Mouse (Mus musculus) small intestine, adult 2 months (tissue): ENCODE data around the gene Zfp524. TPM values are rescaled to one million over a fixed set of nuclear protein-coding genes. Genes with fewer than 3 reads are reported as not detected.

Source experiments
- H3K27ac ChIP-seq: fragments of 200-500 bp; 2 replicates; pipeline ENCODE4 v1.5.1; 2012; ENCODE audit warnings: low read depth, low read length, control low read depth, inconsistent platforms; ENCODE audit not compliant: insufficient read depth
- H3K27me3 ChIP-seq: fragments of 200-500 bp; 2 replicates; pipeline ENCODE4 v1.6.1; 2012; ENCODE audit warnings: mild to moderate bottlenecking, moderate library complexity, low read length, inconsistent platforms; ENCODE audit not compliant: control insufficient read depth, insufficient read depth
- H3K36me3 ChIP-seq: fragments of 200-500 bp; 2 replicates; pipeline ENCODE4 v1.6.1; 2012; ENCODE audit warnings: mild to moderate bottlenecking, low read length, control low read depth, inconsistent platforms; ENCODE audit not compliant: control insufficient read depth, insufficient read depth
- H3K4me1 ChIP-seq: fragments of 200-500 bp; 2 replicates; pipeline ENCODE4 v1.6.1; 2012; ENCODE audit warnings: low read length, inconsistent platforms, mixed read lengths; ENCODE audit not compliant: control insufficient read depth, insufficient read depth, insufficient read length
- H3K4me3 ChIP-seq: fragments of 200-500 bp; 2 replicates; pipeline ENCODE4 v1.5.1; 2012; ENCODE audit warnings: low read depth, mild to moderate bottlenecking, control low read depth, inconsistent platforms, low read length, moderate library complexity
- CTCF ChIP-seq: fragments of 200-500 bp; IDR thresholded peaks from 2 replicates; pipeline ENCODE4 v1.5.1; 2012; ENCODE audit warnings: low read depth, mild to moderate bottlenecking, control low read depth, inconsistent platforms, low read length, moderate library complexity, mixed read lengths; ENCODE audit not compliant: insufficient replicate concordance, insufficient read length; ENCODE audit errors: extremely low read depth
- POLR2A ChIP-seq: fragments of 200-500 bp; IDR thresholded peaks from 2 replicates; pipeline ENCODE4 v1.6.1; 2012; ENCODE audit warnings: low read depth, mild to moderate bottlenecking, control low read depth, inconsistent platforms, low read length, moderate library complexity
- WGBS: fragments of 180-500 bp; shearing (Covaris S2); methylation state at CpG from one replicate; pipeline ENCODE4 v1.1.7; 2018; 5-methylcytosine and 5-hydroxymethylcytosine counted together
- polyA plus RNA-seq: library from polyadenylated mRNA; depleted of rRNA; stranded (reverse); fragments of >200 nt; gene quantifications from 2 replicates; pipeline ENCODE4 v1.2.3, GENCODE M21; 2012

The Zfp524 gene
- polyA plus RNA-seq, 1 experiment = 51.0 TPM

DNA sequence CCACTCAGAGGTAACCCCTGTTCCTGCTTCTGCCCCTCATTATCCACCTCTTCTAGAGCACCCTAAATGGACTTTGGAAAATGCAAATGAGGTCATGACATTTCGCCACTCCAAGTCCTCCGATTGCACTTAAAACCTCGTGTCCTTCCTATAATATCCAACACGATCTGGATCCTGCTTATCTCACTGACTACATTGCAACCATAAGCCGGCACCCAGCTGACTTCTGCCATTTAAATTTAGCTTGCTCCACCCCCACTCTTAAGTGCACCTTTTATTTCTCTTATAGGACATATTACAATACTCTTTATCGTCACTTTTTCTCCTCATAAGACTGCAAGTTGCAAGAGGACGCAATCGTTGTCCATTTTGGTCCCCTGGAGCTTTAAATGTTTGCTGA lies 23.3 kb downstream of the Zfp524 start:
- Histone ChIP-seq H3K4me3 (no peak overlapping the region), H3K4me1 (peaks cover 2% of the 10 kb centered on the region; the same call in 1 of the 2 replicates), H3K27me3 (no peaks in the 10 kb centered on the region), H3K27ac (no peak overlapping the region), H3K36me3 (peaks cover 13% of the 10 kb centered on the region)
- WGBS = 61% methylated on average over 8 of the region's 8 CpGs
- TF ChIP-seq POLR2A (no peak), CTCF (no peak)

DNA sequence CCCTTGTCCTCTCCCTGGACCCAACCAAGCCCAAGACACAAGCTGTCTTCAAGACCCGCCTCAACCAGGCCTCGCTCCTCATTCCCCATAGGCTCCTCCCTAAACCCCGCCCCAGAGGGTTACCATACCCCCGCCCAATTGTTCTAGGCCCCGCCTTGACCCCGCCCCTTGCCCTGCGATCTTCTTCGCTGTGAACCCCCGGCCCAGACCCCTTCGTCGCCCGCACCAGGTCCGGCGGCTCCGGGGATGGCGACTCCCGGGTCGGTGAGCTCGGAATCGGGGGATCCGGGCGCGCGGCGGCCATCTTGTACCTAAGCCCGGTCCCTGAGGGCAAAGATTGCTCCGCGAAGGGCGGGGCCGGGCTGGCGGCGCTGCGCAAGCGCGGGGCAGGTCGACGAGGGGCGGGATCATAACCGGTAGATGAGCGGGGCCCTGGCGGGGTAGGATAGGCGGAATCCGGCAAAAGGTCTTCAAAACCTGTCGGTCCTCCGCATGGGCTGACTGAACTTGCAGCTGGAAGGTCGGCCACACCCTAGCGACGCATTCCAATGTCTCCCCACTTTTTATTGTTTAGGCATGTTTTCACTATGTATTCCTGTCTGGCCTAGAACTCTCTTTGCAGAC lies 24.0 kb downstream of the Zfp524 start, which contains the start of gene Zfp784:
Gene Zfp784, minus strand, starts transcription at position 338 of the 624 bp plus-strand sequence.
- TF ChIP-seq POLR2A (peak; percentile 77), CTCF (no peak)
- Histone ChIP-seq H3K27me3 (no peaks in the 10 kb centered on the region), H3K4me1 (peaks cover 2% of the 10 kb centered on the region; the same call in 1 of the 2 replicates), H3K36me3 (peaks cover 6% of the 10 kb centered on the region), H3K4me3 (peak within 1 kb of the TSS; percentile 92), H3K27ac (peak within 1 kb of the TSS; percentile 88)
- WGBS = under 1% methylated on average over 48 of the region's 48 CpGs

DNA sequence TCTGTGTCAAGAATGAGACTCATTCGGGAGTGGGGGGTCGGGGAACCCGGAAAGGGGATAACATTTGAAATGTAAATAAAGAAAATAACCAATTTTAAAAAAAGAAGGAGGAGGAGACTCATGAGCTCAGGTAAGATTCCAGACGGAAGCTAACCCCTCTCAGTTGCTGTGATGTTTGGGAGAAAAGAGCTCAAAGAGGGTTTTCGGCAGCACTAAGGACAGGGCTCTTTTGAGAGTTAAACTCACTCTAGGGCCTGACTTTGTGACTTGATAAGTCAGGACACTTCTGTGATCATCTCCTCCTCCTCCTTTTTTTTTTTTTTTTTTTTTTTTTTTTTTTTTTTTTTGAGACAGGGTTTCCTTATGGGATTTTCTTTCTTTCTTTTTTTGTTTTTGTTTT lies 24.7 kb downstream of the Zfp524 start:
- H3K36me3 ChIP-seq = peaks cover 6% of the 10 kb centered on the region
- TF ChIP-seq POLR2A (no peak), CTCF (no peak)
- H3K4me1 ChIP-seq = peaks cover 2% of the 10 kb centered on the region; the same call in 1 of the 2 replicates
- no peaks in the 10 kb centered on the region for H3K27me3 ChIP-seq
- WGBS = 14% methylated on average over 5 of the region's 5 CpGs
- no peak overlapping the region; the same call in 1 of the 2 replicates for H3K4me3 ChIP-seq
- H3K27ac ChIP-seq = no peak overlapping the region; the same call in 1 of the 2 replicates

DNA sequence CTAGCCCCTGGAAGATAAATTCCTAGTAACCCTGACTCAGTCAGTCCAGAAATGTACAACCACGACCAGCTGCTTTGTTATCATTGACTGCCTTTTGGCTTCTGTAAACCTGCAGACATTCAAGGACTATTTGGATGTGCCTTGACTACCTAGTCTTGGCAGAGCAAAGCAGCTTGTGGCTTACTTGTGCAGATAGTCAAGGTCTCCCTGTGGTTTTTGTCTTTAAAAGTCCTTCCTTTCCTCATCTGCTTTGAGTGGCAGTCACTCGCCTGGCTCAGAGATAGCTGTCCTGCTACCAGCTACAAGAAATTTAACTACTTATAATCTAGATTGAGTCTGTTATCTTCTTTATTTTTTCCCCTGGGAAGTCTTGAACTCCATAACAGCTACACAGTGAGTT lies 30.8 kb downstream of the Zfp524 start:
- H3K4me1 ChIP-seq = no peaks in the 10 kb centered on the region

DNA sequence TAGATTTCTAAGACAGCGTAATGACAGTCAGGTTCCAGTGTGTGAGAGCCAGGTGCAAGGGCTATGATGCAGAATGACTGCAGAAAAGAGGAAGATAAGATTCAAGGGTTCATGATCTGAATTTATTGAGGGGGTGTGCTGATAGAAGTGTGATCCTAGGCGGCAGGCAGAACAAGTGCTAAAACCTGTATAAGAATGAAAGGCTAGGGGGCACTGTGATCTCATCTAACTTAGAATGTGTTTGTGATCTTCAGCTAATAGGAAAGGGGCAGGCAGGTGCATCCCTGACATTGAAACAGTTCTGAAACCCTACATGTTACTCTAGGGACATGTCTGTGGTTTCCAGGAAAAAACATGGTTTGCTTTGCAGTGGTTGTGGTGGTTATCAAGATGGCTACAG lies 31.9 kb downstream of the Zfp524 start:
- WGBS = 75% methylated on average over 2 of the region's 2 CpGs

More for the DNA sequence above, 30.8 kb downstream of the Zfp524 start:
- Histone ChIP-seq H3K27me3 (no peaks in the 10 kb centered on the region), H3K27ac (no peak overlapping the region), H3K36me3 (no peaks in the 10 kb centered on the region), H3K4me3 (no peak overlapping the region)
- 61% methylated on average over 2 of the region's 2 CpGs for WGBS
- TF ChIP-seq POLR2A (no peak), CTCF (no peak)

DNA sequence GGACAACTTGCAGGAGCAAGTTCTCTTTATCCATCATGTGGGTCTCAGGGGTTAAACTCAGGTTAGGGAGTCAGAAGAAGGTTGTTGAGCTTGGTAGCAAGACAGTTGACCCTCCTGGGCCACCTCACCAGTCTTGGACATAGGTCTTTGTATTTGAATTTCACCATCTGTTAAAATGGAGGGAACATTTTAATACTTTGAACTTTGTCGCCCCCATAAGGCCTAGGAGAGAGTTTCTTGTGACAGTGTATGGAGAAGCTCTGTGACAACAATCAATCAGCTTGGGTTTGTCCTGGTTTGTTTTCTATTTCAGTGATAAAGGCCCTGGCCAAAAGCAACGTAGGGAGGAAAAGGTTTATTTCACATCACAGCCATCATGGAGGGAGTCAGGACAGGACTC lies 33.1 kb downstream of the Zfp524 start:
- 9% methylated on average over 2 of the region's 2 CpGs for WGBS
- Histone ChIP-seq H3K27me3 (peaks cover 20% of the 10 kb centered on the region), H3K27ac (no peak overlapping the region), H3K4me3 (no peak overlapping the region), H3K36me3 (no peaks in the 10 kb centered on the region), H3K4me1 (no peaks in the 10 kb centered on the region; the same call in 1 of the 2 replicates)
- TF ChIP-seq CTCF (no peak), POLR2A (no peak)

More for the DNA sequence above, 31.9 kb downstream of the Zfp524 start:
- Histone ChIP-seq H3K4me3 (no peak overlapping the region), H3K4me1 (no peaks in the 10 kb centered on the region), H3K27ac (no peak overlapping the region), H3K27me3 (peaks cover 8% of the 10 kb centered on the region), H3K36me3 (no peaks in the 10 kb centered on the region)
- TF ChIP-seq POLR2A = no peak
- no peak for TF ChIP-seq CTCF
